Mouse (Mus musculus) small intestine, adult 2 months (tissue): Measurements from ENCODE around the gene Arnt2.

Experiments
- CTCF ChIP-seq: fragments of 200-500 bp; IDR thresholded peaks from 2 replicates; pipeline ENCODE4 v1.5.1; 2012; ENCODE audit warnings: low read depth, mild to moderate bottlenecking, control low read depth, inconsistent platforms, low read length, moderate library complexity, mixed read lengths; ENCODE audit not compliant: insufficient replicate concordance, insufficient read length; ENCODE audit errors: extremely low read depth
- POLR2A ChIP-seq: fragments of 200-500 bp; IDR thresholded peaks from 2 replicates; pipeline ENCODE4 v1.6.1; 2012; ENCODE audit warnings: low read depth, mild to moderate bottlenecking, control low read depth, inconsistent platforms, low read length, moderate library complexity

GRCm38 (mm10) chr7:84293054-84293453 is 116.9 kb downstream of the Arnt2 start:
- TF ChIP-seq POLR2A (no peak), CTCF (no peak)
